In genomic region chr11:119392001-119392614, GRCm38 (mm10) we compare ENCODE assay signal across 8 mouse cellular contexts. TPM values are rescaled to one million over a fixed set of nuclear protein-coding genes. Genes with fewer than 3 reads are reported as not detected.
DNase-seq lines count a peak whose midpoint lies in the region; ATAC-seq and TF ChIP-seq lines count a peak whose summit lies in the region.

No protein-coding gene starts in this region.

- peak overlapping the region; percentile 99 for H3K27ac ChIP-seq in heart, adult 2 months
- H3K27ac ChIP-seq in lung, embryonic 15.5 days = peak overlapping the region; percentile 91; the same call in 1 of the 2 replicates

- TF ChIP-seq EP300 in heart, adult 2 months (IDR thresholded peaks at IDR 0.05; ENCODE audit: insufficient read depth, low read depth, low read length) = no peak

- H3K4me3 ChIP-seq in heart, adult 2 months = peak overlapping the region; percentile 71
- peak overlapping the region; percentile 59 for H3K4me3 ChIP-seq in lung, embryonic 15.5 days

- peak overlapping the region; percentile 93 for H3K4me2 ChIP-seq in lung, embryonic 15.5 days

- 0 out of 2 replicates have a peak, but pooled peaks cover 3% of the 10 kb centered on the region for H3K79me2 ChIP-seq in heart, adult 2 months (replicated peaks; ENCODE audit: control insufficient read depth, insufficient read depth, low read length)

- peak; percentile 57 for TF ChIP-seq POLR2A in heart, adult 2 months (IDR thresholded peaks at IDR 0.05; ENCODE audit: insufficient read depth, low read depth, low read length)

- no peak for TF ChIP-seq CTCF in heart, adult 2 months (IDR thresholded peaks at IDR 0.05)

- intact Hi-C loops in heart, adult 2 months (cut with DNase I) = loop anchor here (2.0 kb wide), 1 partner anchor 37 kb away; the partner anchor contains the start of genes Sgsh and Slc26a11
- intact Hi-C loops in left cerebral cortex, postnatal 36 days (cut with DNase I) = no loop called here

- peak overlapping the region; percentile 45 for H3K9ac ChIP-seq in heart, adult 2 months (ENCODE audit: low read depth, low read length)
- H3K9ac ChIP-seq in lung, embryonic 15.5 days = no peak overlapping the region

- H3K36me3 ChIP-seq in heart, adult 2 months (ENCODE audit: control insufficient read depth, insufficient read depth, low read length) = no peaks in the 10 kb centered on the region; the same call in 1 of the 2 replicates
- H3K36me3 ChIP-seq in lung, embryonic 15.5 days = no peaks in the 10 kb centered on the region

- no peaks in the 10 kb centered on the region for H3K27me3 ChIP-seq in heart, adult 2 months (ENCODE audit: control insufficient read depth, insufficient read depth, low read length)
- peaks cover 8% of the 10 kb centered on the region; the same call in 1 of the 2 replicates for H3K27me3 ChIP-seq in lung, embryonic 15.5 days

- peak; percentile 25; the same call in 1 of the 2 replicates for ATAC-seq in lung, embryonic 15.5 days (ENCODE audit: borderline replicate concordance, extremely low read depth, low FRiP score, low TSS enrichment)

- DNase-seq in layer of hippocampus, adult 11-12 months (ENCODE audit: low spot score) = peak; percentile 28
- DNase-seq in layer of hippocampus, postnatal 14 days (ENCODE audit: low spot score in 2 of 2) = no peak
- peak; percentile 63 for DNase-seq in c-Kit-positive CD71-positive TER-119-negative erythroid progenitor cells, embryonic 14.5 days (ENCODE audit: low read depth)
- DNase-seq in heart, adult 2 months = peak; percentile 78 to 86
- peak; percentile 84 for DNase-seq in kidney, adult 18-20 months
- DNase-seq in spleen, postnatal 4 days (ENCODE audit: low spot score in 2 of 2) = peak; percentile 88 to 92
- DNase-seq in left cerebral cortex, postnatal 36 days (ENCODE audit: low spot score in 2 of 2) = no peak

- H3K9me3 ChIP-seq in lung, embryonic 15.5 days = no peaks in the 10 kb centered on the region

- WGBS in heart, adult 2 months = 13% methylated on average over 12 of the region's 12 CpGs
- 8% methylated on average over 12 of the region's 12 CpGs for WGBS in lung, embryonic 15.5 days

- H3K4me1 ChIP-seq in heart, adult 2 months (ENCODE audit: control insufficient read depth, insufficient read depth, low read length) = peaks cover 23% of the 10 kb centered on the region
- peaks cover 52% of the 10 kb centered on the region for H3K4me1 ChIP-seq in lung, embryonic 15.5 days

RNA-seq across cellular contexts. Expression of gene Rnf213, which starts 0.8 kb away (rescaled TPM):
- total RNA-seq in layer of hippocampus, postnatal 14 days (2021) = 1 to 10 TPM; 3.4 to 3.5 TPM
- 10 to 100 TPM; 12.0 to 13.1 TPM for total RNA-seq in heart, adult 2 months (2021)
- polyA plus RNA-seq in heart, adult 2 months (2012; rRNA removed) = 10.4 and 19.2 TPM in 2 replicates
- 7.0 and 7.6 TPM in 2 replicates for polyA plus RNA-seq in lung, embryonic 15.5 days (2015; fragmentation: Nextera tagmentation; extraction: Ambion mirVana)
- 1 to 10 TPM; 2.8 to 3.0 TPM for total RNA-seq in left cerebral cortex, postnatal 36 days (2021)

RNA-seq across cellular contexts. Expression of gene Slc26a11, which starts 36.8 kb away (rescaled TPM):
- total RNA-seq in layer of hippocampus, postnatal 14 days (2021) = 1 to 10 TPM; 4.3 to 6.0 TPM
- total RNA-seq in heart, adult 2 months (2021) = 1 to 10 TPM; 2.0 to 2.2 TPM
- polyA plus RNA-seq in heart, adult 2 months (2012; rRNA removed) = 7.8 and 9.9 TPM in 2 replicates
- polyA plus RNA-seq in lung, embryonic 15.5 days (2015; fragmentation: Nextera tagmentation; extraction: Ambion mirVana) = 9.5 and 12.3 TPM in 2 replicates
- total RNA-seq in left cerebral cortex, postnatal 36 days (2021) = 1 to 10 TPM; 3.5 to 4.3 TPM

RNA-seq across cellular contexts. Expression of gene Sgsh, which starts 36.8 kb away (rescaled TPM):
- total RNA-seq in layer of hippocampus, postnatal 14 days (2021) = 1 to 10 TPM; 4.3 to 4.8 TPM
- total RNA-seq in heart, adult 2 months (2021) = 1 to 10 TPM; 5.5 to 5.7 TPM
- 10.6 and 11.1 TPM in 2 replicates for polyA plus RNA-seq in heart, adult 2 months (2012; rRNA removed)
- 7.6 and 8.7 TPM in 2 replicates for polyA plus RNA-seq in lung, embryonic 15.5 days (2015; fragmentation: Nextera tagmentation; extraction: Ambion mirVana)
- 1 to 10 TPM; 4.3 to 4.7 TPM for total RNA-seq in left cerebral cortex, postnatal 36 days (2021)

Comparison
In these comparisons a context has a peak if more than half of its experiments do, and no peak if none do; other contexts are left out.
1. DNase-seq: peak in layer of hippocampus, adult 11-12 months (single experiment), c-Kit-positive CD71-positive TER-119-negative erythroid progenitor cells, embryonic 14.5 days (single experiment), heart, adult 2 months (2 of 2), kidney, adult 18-20 months (single experiment) and spleen, postnatal 4 days (2 of 2); none in layer of hippocampus, postnatal 14 days (0 of 2) and left cerebral cortex, postnatal 36 days (0 of 2).